Comparison of ENCODE assay signal across 24 mouse cellular contexts in the genomic region with DNA sequence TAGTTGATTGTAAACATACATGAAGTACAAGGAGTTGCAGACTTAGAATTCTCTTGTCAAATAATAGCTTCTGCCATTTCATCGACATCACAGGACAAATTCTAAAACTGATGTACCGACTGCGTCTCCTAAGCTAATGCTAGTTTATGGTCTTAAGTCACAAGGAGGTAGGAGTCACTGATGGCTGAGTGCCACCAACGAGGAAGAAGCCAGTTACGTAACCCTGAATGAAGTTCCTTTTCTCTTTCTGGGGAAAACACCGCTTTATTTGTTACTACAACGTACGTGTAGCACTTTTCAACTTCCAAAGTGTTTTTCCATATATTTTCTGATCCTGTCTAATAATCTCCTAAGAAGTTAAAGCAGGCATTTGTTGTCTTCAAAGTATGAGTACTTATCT. TPM values are rescaled to one million over a fixed set of nuclear protein-coding genes. Genes with fewer than 3 reads are reported as not detected.
DNase-seq lines count a peak whose midpoint lies in the region; ATAC-seq lines count a peak whose summit lies in the region.
"Had no signal": no experiment of that assay in that cellular context is flagged by ENCODE, and none has a peak within 500 bp of the region (broad histone marks: within the 10 kb centered on the region; RNA-seq: fewer than 3 reads in every experiment).

No protein-coding gene starts in this region.

- H3K27me3 ChIP-seq in heart, embryonic 12.5 days (replicated peaks), result no peaks in the 10 kb centered on the region
- no peaks in the 10 kb centered on the region for H3K27me3 ChIP-seq in hindbrain, embryonic 11.5 days (ENCODE audit: control insufficient read depth, insufficient read depth, low read length)
- H3K27me3 ChIP-seq: hindbrain, embryonic 12.5 days; kidney, embryonic 15.5 days; liver, embryonic 15.5 days; midbrain, embryonic 12.5 days had no signal

- no peak for ATAC-seq in heart, embryonic 12.5 days (ENCODE audit: insufficient number of reproducible peaks, low FRiP score)
- peak; percentile 79 for ATAC-seq in common myeloid progenitor, adult 5-6 weeks (replicated peaks; ENCODE audit: low read depth, poor library complexity, severe bottlenecking)
- ATAC-seq in megakaryocyte, adult 5-6 weeks (ENCODE audit: poor library complexity, severe bottlenecking), result peak; percentile 96
- ATAC-seq in hindbrain, embryonic 11.5 days (ENCODE audit: low FRiP score), result no peak
- ATAC-seq: activated CD4-positive, CD25-positive, alpha-beta regulatory T cell, adult 4 months; intestine, postnatal 0 days had no signal

- no peaks in the 10 kb centered on the region for H3K9me3 ChIP-seq in heart, embryonic 12.5 days (replicated peaks)
- no peaks in the 10 kb centered on the region for H3K9me3 ChIP-seq in hindbrain, embryonic 11.5 days (ENCODE audit: control insufficient read depth, low read length)
- H3K9me3 ChIP-seq: forebrain, embryonic 10.5 days; hindbrain, embryonic 12.5 days; kidney, embryonic 15.5 days; limb, embryonic 10.5 days; liver, embryonic 15.5 days; midbrain, embryonic 12.5 days had no signal

- 0 out of 2 replicates have a peak, but pooled peaks cover 4% of the 10 kb centered on the region for H3K36me3 ChIP-seq in heart, embryonic 12.5 days
- H3K36me3 ChIP-seq in hindbrain, embryonic 11.5 days (ENCODE audit: control insufficient read depth, insufficient read depth, low read length), result no peaks in the 10 kb centered on the region
- H3K36me3 ChIP-seq: forebrain, embryonic 10.5 days; hindbrain, embryonic 12.5 days; kidney, embryonic 15.5 days; limb, embryonic 10.5 days; midbrain, embryonic 12.5 days had no signal

- peak; percentile 12 to 14 for DNase-seq in heart, adult 9 months (ENCODE audit: low spot score in 2 of 2)
- peak; percentile 49 for DNase-seq in 416B (ENCODE audit: low read depth)
- DNase-seq in kidney, adult 11 months, result no peak
- no peak for DNase-seq in hindbrain, embryonic 11.5 days (ENCODE audit: low spot score)
- no peak for DNase-seq in adrenal gland, postnatal 36 days
- DNase-seq: adrenal gland, adult 8-10 months; cerebellum, adult 9-10 months; heart, postnatal 10 days; liver; retina, postnatal 1 day; right cerebral cortex, postnatal 25 days had no signal

- no peak overlapping the region for H3K9ac ChIP-seq in heart, embryonic 12.5 days
- H3K9ac ChIP-seq in hindbrain, embryonic 11.5 days (ENCODE audit: low read depth, low read length), result no peak overlapping the region
- H3K9ac ChIP-seq: hindbrain, embryonic 12.5 days; kidney, embryonic 15.5 days; liver, embryonic 15.5 days; midbrain, embryonic 12.5 days had no signal

- H3K4me1 ChIP-seq in heart, embryonic 12.5 days (replicated peaks), result peaks cover 10% of the 10 kb centered on the region
- no peaks in the 10 kb centered on the region for H3K4me1 ChIP-seq in hindbrain, embryonic 11.5 days (replicated peaks; ENCODE audit: control insufficient read depth, insufficient read depth, low read length)
- H3K4me1 ChIP-seq: forebrain, embryonic 10.5 days; hindbrain, embryonic 12.5 days; kidney, embryonic 15.5 days; limb, embryonic 10.5 days; liver, embryonic 15.5 days; midbrain, embryonic 12.5 days had no signal

- no peak overlapping the region for H3K27ac ChIP-seq in heart, embryonic 12.5 days (ENCODE audit: poor library complexity, severe bottlenecking)
- H3K27ac ChIP-seq in hindbrain, embryonic 11.5 days (ENCODE audit: low read depth, low read length), result no peak overlapping the region
- H3K27ac ChIP-seq: forebrain, embryonic 10.5 days; hindbrain, embryonic 12.5 days; kidney, embryonic 15.5 days; limb, embryonic 10.5 days; liver, embryonic 15.5 days; macrophage; midbrain, embryonic 12.5 days had no signal

- no peak overlapping the region for H3K4me2 ChIP-seq in heart, embryonic 12.5 days
- no peak overlapping the region for H3K4me2 ChIP-seq in hindbrain, embryonic 11.5 days (replicated peaks; ENCODE audit: low read depth, low read length)
- H3K4me2 ChIP-seq: heart, embryonic 11.5 days; hindbrain, embryonic 12.5 days; kidney, embryonic 15.5 days; liver, embryonic 15.5 days; midbrain, embryonic 12.5 days had no signal

- 91% methylated on average over 8 of the region's 8 CpGs for WGBS in heart, embryonic 12.5 days
- WGBS in hindbrain, embryonic 11.5 days, result 94% methylated on average over 8 of the region's 8 CpGs

- H3K4me3 ChIP-seq in heart, embryonic 12.5 days, result no peak overlapping the region
- no peak overlapping the region for H3K4me3 ChIP-seq in hindbrain, embryonic 11.5 days (ENCODE audit: low read depth, low read length)
- H3K4me3 ChIP-seq: forebrain, embryonic 10.5 days; hindbrain, embryonic 12.5 days; kidney, embryonic 15.5 days; limb, embryonic 10.5 days; liver, embryonic 15.5 days; midbrain, embryonic 12.5 days had no signal

RNA-seq across cellular contexts. Expression of gene 1190002N15Rik, which starts 25.6 kb away (rescaled TPM):
- polyA plus RNA-seq in heart, embryonic 12.5 days (2016; fragmentation: Nextera tagmentation; extraction: Ambion mirVana), result 62.6 and 63.3 TPM in 2 replicates
- 32.9 and 40.2 TPM in 2 replicates for total RNA-seq in common myeloid progenitor, adult 5-6 weeks (2017)
- total RNA-seq in megakaryocyte, adult 5-6 weeks (2015), result 15.1 and 23.4 TPM in 2 replicates
- total RNA-seq in megakaryocyte, adult 5-6 weeks (2017), result 16.9 and 17.2 TPM in 2 replicates
- polyA plus RNA-seq in hindbrain, embryonic 11.5 days (2014; fragmentation: Nextera tagmentation; extraction: Ambion mirVana), result 23.7 and 39.2 TPM in 2 replicates
- 10 to 100 TPM; 17.8 to 25.4 TPM for total RNA-seq in adrenal gland, postnatal 36 days (2021)

Comparison
In these comparisons a context has a peak if more than half of its experiments do, and no peak if none do; other contexts are left out.
1. DNase-seq: peak in heart, adult 9 months (2 of 2) and 416B (single experiment); none in kidney, adult 11 months (single experiment), hindbrain, embryonic 11.5 days (single experiment) and adrenal gland, postnatal 36 days (0 of 2).
2. ATAC-seq: peak in common myeloid progenitor, adult 5-6 weeks (single experiment) and megakaryocyte, adult 5-6 weeks (single experiment); none in heart, embryonic 12.5 days (single experiment) and hindbrain, embryonic 11.5 days (single experiment).